Mouse (Mus musculus) spleen, adult 2 months (tissue): ENCODE measurements around the gene Tkt. TPM values are rescaled to one million over a fixed set of nuclear protein-coding genes. Genes with fewer than 3 reads are reported as not detected.

Source experiments
- DNase-seq, 2 experiments: peaks; one replicate each; pipeline versions ENCODE4 v3.0.0 to v3.0.0-alpha.2; 2012 to 2021; ENCODE audit warnings: low spot score in 2 of 2, low read depth in 1 of 2
- H3K27ac ChIP-seq: fragments of 200-500 bp; 2 replicates; pipeline ENCODE4 v1.5.1; 2012; ENCODE audit warnings: low read length, inconsistent platforms; ENCODE audit not compliant: insufficient read depth
- H3K27me3 ChIP-seq: fragments of 200-500 bp; 2 replicates; pipeline ENCODE4 v1.6.1; 2012; ENCODE audit warnings: mild to moderate bottlenecking, moderate library complexity, low read length, inconsistent platforms; ENCODE audit not compliant: control insufficient read depth, insufficient read depth
- H3K36me3 ChIP-seq: fragments of 200-500 bp; 2 replicates; pipeline ENCODE4 v1.6.1; 2012; ENCODE audit warnings: mild to moderate bottlenecking, low read length, inconsistent platforms; ENCODE audit not compliant: control insufficient read depth, insufficient read depth
- H3K4me1 ChIP-seq: fragments of 200-500 bp; 2 replicates; pipeline ENCODE4 v1.6.1; 2011; ENCODE audit warnings: inconsistent platforms; ENCODE audit not compliant: control insufficient read depth, insufficient read depth, insufficient read length
- H3K4me3 ChIP-seq: fragments of 200-500 bp; 2 replicates; pipeline ENCODE4 v1.5.1; 2011; ENCODE audit warnings: mild to moderate bottlenecking, inconsistent platforms; ENCODE audit not compliant: insufficient read depth, insufficient read length; ENCODE audit errors: extremely low read depth
- CTCF ChIP-seq: fragments of 200-500 bp; IDR thresholded peaks from 2 replicates; pipeline ENCODE4 v1.5.1; 2011; ENCODE audit warnings: mild to moderate bottlenecking, inconsistent platforms; ENCODE audit not compliant: insufficient read depth, insufficient read length, insufficient replicate concordance; ENCODE audit errors: extremely low read depth
- POLR2A ChIP-seq: fragments of 200-500 bp; IDR thresholded peaks from 2 replicates; pipeline ENCODE4 v1.6.1; 2011; ENCODE audit warnings: low read depth, low read length, inconsistent platforms
- WGBS: fragments of 180-500 bp; shearing (Covaris S2); methylation state at CpG from one replicate; pipeline ENCODE4 v1.1.7; 2018; 5-methylcytosine and 5-hydroxymethylcytosine counted together
- polyA plus RNA-seq: library from polyadenylated mRNA; depleted of rRNA; stranded (reverse); fragments of >200 nt; gene quantifications from 2 replicates; pipeline ENCODE4 v1.2.3, GENCODE M21; 2012

Gene Tkt
- polyA plus RNA-seq, 1 experiment = 149 TPM

DNA sequence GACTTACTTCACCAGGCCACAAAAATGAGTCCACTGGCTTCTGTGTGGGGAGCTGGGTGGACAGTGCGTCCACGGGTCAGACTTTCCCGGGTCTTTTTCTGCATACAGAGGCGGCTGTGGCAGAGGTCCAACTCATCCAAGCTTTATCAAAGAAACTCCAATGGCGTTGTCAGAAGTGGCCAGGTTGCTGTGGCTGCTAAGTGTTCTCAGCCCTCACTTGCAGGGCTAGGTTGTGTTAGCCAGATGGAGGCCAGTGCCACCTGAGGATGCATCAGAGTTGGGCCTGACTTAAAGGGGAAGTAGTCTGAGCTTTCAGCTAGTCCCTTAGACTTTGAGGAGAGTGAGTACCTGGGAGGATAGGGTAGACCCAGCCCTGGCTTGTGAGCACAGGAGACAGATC is 3.4 kb downstream of the Tkt start:
- Histone ChIP-seq H3K4me1 (peaks cover 17% of the 10 kb centered on the region; the same call in 1 of the 2 replicates), H3K36me3 (peaks cover 3% of the 10 kb centered on the region; the same call in 1 of the 2 replicates), H3K4me3 (no peak overlapping the region), H3K27me3 (no peaks in the 10 kb centered on the region), H3K27ac (no peak overlapping the region)
- DNase-seq = no peak
- WGBS = 76% methylated on average over 5 of the region's 5 CpGs
- TF ChIP-seq CTCF (no peak), POLR2A (no peak)

DNA sequence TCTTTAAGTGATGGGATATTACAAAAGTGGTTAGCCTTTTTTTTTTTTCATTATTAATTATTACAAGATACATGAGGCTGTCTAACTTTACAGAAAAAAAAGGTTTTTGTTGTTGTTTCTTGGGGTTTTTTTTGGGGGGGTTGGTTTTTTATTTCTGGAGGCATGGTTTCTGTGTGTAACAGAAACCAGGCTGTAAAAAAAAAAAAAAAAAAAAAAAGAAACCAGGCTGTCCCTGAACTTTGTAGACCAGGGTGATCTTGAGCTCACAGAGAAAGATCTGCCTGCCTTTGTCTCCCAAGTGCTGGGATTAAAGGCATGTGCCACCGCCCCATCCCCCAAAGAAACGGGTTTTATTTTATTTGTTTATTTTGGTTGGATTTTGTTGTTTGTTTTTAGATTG is 3.8 kb downstream of the Tkt start:
- H3K4me1 ChIP-seq = peaks cover 17% of the 10 kb centered on the region; the same call in 1 of the 2 replicates
- no peaks in the 10 kb centered on the region for H3K27me3 ChIP-seq
- no peak overlapping the region for H3K27ac ChIP-seq
- H3K36me3 ChIP-seq = peaks cover 3% of the 10 kb centered on the region; the same call in 1 of the 2 replicates
- DNase-seq = no peak
- 82% methylated on average over 2 of the region's 2 CpGs for WGBS
- TF ChIP-seq CTCF (no peak), POLR2A (no peak)
- no peak overlapping the region for H3K4me3 ChIP-seq

DNA sequence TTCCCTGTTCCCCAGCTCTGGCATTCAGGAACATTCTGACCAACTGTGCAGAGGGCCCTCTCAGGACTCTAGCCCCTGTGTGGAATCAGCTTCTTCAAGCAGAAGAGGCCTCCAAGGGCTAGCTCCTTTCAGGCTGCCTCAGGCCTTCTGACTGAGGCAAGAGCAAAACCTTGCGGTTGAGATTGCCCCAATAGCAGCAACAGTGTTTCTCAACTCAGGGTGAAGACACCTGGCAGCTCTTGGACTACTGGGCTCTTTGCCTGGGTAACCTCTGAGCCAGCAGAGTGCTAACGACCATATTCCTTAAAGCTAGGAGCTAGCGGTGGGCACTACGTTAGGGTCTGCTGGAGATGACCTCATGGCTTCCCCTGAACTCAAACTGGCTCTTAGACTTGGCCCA is 5.0 kb downstream of the Tkt start:
- Histone ChIP-seq H3K27me3 (no peaks in the 10 kb centered on the region), H3K4me3 (no peak overlapping the region), H3K36me3 (peaks cover 4% of the 10 kb centered on the region; the same call in 1 of the 2 replicates), H3K4me1 (peaks cover 14% of the 10 kb centered on the region; the same call in 1 of the 2 replicates), H3K27ac (no peak overlapping the region)
- TF ChIP-seq POLR2A (no peak), CTCF (no peak)
- 82% methylated on average over 4 of the region's 4 CpGs for WGBS
- no peak for DNase-seq

DNA sequence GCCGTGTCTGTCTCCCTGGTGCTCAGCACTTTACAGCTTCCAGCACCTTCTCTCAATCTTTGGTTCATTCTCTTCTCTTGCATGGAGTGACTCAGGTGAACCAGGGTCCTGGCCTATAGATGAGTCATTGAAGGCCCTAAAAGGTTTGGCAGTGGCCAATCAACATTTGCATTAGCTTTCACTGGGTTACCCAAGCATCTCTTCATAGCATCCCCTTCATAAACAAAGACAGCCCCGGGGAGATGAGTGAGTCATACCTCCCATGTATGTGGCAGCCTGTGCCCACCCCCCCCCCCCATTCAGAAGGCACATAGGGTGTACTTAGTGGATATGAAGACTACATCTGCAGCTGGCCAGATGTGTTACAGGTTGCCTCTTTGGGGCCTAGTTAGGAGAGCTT is 8.5 kb downstream of the Tkt start:
- TF ChIP-seq POLR2A (no peak), CTCF (no peak)
- H3K27me3 ChIP-seq = no peaks in the 10 kb centered on the region
- H3K4me1 ChIP-seq = no peaks in the 10 kb centered on the region
- 57% methylated on average over 2 of the region's 2 CpGs for WGBS
- no peak overlapping the region for H3K27ac ChIP-seq
- DNase-seq = no peak
- peaks cover 31% of the 10 kb centered on the region for H3K36me3 ChIP-seq
- H3K4me3 ChIP-seq = no peak overlapping the region

DNA sequence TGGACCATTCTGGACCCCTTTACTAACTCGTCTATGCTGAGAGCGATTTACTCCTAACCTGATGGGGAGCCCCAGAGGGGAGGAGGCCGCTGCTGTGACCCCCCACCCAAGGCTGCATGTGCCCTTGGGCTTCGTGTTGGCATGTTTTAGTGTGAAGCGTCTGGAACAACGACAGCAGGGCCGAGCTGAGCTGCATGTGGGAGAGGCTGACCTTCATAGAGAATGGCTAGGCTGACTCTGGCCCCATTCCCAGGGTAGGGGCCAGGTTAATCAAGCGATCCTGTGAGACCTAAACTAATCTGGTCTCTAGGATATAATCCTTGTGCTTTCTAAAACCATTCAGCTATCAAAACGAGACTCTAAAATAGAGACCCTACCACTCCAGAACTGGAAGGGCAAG is 9.6 kb downstream of the Tkt start:
- Histone ChIP-seq H3K4me1 (no peaks in the 10 kb centered on the region), H3K36me3 (peaks cover 31% of the 10 kb centered on the region), H3K4me3 (no peak overlapping the region), H3K27me3 (no peaks in the 10 kb centered on the region), H3K27ac (no peak overlapping the region)
- no peak for DNase-seq
- no peak for TF ChIP-seq POLR2A
- no peak for TF ChIP-seq CTCF
- WGBS = 93% methylated on average over 9 of the region's 9 CpGs

GRCm38 (mm10) chr14:30559321-30559850 is 11.2 kb downstream of the Tkt start:
- WGBS = 92% methylated on average over 17 of the region's 17 CpGs

GRCm38 (mm10) chr14:30560803-30561389 is 12.7 kb downstream of the Tkt start:
- no peak overlapping the region for H3K4me3 ChIP-seq
- H3K4me1 ChIP-seq = no peaks in the 10 kb centered on the region
- no peak for TF ChIP-seq CTCF
- no peak for TF ChIP-seq POLR2A
- H3K27ac ChIP-seq = no peak overlapping the region
- peaks cover 48% of the 10 kb centered on the region for H3K36me3 ChIP-seq
- WGBS = 94% methylated on average over 13 of the region's 13 CpGs
- no peak for DNase-seq
- H3K27me3 ChIP-seq = no peaks in the 10 kb centered on the region

More at GRCm38 (mm10) chr14:30559321-30559850, 11.2 kb downstream of the Tkt start:
- DNase-seq = no peak
- Histone ChIP-seq H3K27me3 (no peaks in the 10 kb centered on the region), H3K36me3 (peaks cover 35% of the 10 kb centered on the region), H3K4me1 (no peaks in the 10 kb centered on the region), H3K27ac (no peak overlapping the region), H3K4me3 (no peak overlapping the region)
- no peak for TF ChIP-seq CTCF
- no peak for TF ChIP-seq POLR2A
